Mouse (Mus musculus) thymus, adult 18-20 months (tissue): ENCODE measurements around the gene Mgat5.

ENCODE experiments used
- DNase-seq, 2 experiments: peaks; one replicate each; pipeline ENCODE4 v3.0.0; 2022; ENCODE audit warnings: mixed read lengths in 2 of 2

The Mgat5 gene

DNA sequence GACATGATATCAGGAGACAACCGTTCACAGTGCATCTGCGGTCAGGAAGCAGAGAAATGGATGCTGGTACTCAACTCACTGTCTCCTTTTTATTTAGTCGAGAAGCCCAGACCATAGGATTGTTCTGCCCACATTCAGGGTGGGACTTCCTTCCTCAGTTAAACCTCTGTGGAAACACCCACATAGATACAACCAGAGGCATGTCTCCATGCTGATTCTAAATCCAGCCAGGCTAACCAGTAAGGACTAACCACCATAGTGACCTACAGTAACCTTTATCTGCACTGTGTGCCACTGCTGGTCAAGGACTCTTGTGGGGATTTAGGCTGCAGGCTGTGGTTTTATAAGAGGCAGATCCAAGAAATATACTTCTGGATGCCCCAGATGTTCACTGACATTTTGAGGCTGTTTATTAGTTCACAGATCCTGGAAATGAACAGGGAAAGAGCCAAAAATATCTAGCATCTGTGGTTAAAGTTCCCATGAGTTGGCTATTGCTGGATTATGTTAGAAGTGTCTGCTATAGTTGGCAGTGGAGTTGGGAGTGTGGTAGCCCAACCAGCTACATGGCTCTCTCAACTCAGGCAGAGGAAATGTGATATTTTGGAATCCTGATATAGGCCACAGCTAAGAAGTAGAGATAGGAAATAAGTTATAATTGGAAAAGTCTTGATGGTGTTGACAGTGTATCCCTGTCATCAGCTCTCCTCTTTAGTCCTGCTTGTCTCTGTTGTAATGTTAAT is 143.2 kb downstream of the Mgat5 start:
- DNase-seq: no peak

DNA sequence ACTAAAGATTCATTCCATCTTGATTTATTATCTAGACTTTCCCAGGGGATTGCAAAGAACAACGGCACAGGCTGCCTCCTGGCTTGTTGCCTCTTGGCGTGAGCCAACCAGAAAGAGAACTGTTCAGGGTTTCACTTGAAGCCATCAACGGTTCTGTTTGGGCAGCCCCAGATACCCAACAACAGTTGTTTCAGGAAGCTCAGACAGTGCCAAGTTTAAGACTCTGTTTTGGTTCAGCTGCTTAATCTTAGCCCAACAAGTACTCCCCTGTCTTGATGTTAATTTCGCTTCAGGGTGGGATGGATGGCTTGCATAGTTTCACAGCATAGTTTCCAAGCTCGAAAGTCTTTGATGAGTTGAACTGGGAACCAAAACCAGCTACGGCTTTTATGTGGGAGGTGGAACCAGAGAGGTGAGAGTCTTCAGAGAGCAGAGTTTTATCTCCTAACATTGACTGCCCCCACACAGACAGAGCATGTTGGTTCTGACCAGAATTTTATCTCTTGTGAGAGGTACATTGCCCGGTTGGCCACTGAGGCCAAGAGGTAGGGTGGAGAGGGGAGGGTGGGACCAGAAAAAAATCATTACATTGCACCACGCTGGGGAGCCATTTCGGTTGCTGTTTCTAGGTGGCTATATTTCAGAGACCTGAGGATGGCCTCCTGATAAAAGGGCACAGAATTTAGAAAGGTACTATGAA is 144.0 kb downstream of the Mgat5 start:
- no peak for DNase-seq

DNA sequence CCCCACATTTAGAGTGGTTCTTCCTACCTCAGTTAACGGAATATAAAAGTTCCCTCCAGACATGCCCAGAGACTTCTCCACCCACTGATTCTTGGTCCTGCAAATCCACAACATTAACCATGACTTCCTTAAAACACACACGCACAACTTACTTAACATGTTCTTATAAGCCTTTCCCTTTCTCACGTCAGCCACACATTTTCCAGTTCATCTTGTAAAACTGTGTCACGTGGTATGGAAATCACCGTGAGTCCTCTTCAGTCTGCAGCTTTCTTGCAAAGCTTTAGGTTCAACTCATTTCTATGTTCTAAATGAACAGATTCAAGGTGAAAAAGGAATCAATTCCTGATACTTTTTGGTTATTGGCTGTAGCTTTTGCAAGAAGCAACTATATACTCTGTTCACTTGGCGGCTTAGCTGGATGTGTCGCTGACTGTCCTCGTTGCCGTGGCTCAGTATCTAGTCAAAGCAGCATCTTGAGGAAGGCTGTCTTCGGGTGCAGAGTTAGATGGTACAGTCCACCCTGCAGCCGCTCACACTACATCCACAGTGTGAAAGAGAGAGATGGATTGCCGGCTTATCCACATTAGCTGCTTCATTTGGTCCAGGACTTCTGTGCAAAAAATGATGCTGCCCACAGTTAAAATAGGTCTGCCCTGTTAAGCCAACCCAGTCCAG is 146.7 kb downstream of the Mgat5 start:
- DNase-seq: no peak

DNA sequence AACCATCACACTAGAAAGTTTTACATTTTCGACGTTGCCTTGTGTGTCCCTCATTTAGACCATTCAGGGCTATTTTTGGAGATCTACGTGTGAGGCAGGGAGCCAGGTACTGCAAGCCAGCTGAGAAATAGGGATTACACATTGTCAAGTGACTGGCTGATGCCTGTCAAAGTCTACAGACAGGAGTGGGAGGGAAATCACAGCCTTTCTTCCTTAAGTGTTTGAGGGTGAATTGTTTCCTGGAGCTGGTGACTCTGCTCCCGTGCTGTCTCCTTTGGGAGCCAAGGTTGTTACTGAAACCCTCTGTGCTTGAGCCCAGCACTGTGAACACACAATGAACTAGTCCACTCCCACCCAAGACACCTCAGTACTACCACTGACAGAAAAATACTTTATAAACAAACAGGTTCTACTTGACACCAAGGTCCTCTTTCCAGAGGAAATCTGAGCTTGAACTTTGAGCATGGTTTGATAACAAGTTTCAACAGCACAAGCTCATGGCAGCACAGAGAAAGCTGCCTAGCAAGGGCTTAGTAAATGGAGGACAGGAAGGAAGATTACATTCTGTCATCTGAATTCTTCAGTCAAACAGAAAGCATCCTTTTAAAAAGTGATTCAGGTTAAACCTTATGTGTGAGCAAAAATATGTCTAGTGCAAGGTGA is 147.4 kb downstream of the Mgat5 start:
- no peak for DNase-seq

DNA sequence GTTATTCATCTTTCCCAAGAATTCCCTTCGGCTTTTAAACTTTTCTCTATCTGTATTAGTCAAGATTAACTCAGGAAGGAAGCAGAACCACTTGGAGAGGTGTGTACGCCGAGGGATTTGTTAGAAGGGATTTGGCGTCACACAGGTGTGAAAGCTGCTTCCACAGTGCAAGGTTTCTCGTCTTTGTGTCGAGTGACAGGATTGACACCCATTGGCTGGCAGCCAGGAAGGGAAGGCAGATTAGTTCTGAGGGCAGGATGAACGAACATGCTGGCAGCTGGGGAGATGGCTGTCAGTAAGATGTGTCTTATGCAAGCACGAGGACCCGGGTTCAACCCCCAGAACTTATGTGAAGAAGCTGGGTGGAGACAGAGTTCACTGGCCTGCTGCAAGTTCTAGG is 148.6 kb downstream of the Mgat5 start:
- no peak for DNase-seq

DNA sequence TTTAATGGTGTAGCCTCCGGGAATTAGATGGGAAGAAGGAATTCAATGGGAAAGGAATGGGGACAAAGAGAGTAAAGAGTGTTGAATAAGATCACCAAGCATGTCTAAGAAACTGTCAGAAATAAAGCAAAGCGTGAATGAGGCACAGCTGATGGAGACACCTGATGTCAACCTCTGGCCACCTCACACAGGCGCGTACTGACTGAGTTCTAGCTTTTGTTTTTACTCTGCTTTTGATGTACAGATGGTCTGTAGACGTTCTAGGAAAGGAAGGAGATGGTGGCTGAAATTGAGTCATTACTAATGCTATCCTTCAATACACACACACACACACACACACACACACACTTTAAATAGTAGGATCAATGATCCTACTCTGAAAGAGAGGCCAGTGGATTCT is 149.3 kb downstream of the Mgat5 start:
- no peak for DNase-seq

DNA sequence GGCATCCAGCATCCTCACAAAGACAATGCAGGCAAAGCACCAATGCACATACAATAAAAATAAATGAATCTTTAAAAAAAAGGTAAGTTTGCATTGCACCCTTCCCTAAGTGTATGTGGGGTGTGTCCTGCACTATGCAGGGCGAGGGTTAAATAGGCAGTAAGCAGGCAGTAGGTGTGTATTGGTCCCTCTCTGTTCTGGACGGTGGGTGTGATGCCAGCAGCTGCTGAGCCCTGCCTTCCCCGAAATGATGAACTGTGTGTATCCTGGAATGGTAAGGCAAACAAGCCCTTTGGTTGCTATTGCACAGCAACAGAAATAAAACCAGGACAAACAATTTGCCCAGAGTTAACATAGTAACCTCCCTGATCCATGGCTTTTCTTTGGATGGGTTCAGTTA is 150.2 kb downstream of the Mgat5 start:
- no peak for DNase-seq

DNA sequence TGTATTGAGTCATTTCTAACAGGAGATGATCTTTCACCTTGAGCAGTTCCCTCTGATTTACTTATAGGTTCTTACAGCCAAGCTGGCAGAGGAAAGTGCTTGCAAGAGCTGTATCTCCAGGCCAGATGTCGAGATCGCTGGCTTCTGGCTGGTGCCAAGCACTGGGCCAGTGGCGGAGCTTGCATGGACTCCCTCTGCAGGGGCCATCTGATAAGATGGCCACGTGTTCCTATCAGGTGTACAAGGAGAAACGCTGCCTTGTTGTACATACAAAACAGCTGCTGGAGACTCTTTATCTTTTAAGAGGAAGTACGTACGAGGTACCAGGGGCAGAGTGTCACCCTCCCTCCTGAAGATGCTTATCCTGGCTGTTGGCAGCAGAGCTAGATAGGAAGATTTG is 158.8 kb downstream of the Mgat5 start:
- peak in 1 of 2 experiments; percentile 20 for DNase-seq

DNA sequence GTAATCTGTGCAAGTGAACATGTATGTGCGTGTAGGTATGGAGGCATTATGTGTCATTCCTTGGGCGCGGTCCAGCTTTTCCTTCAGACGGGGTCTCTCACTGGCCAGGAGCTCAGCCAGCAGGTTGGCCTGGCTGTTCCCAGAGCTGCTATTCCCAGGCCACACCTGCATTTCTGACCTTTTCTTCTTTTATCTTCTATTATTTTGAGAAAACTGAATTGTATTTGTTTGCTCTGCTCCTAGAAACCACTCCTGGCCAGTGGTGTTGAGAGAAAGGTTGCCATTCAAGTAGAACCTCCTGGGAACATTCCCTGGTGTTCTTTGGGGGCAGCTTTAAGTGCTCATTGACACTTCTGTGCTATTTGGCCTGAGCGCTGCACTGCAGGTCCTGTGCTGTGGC is 160.9 kb downstream of the Mgat5 start:
- DNase-seq: no peak

DNA sequence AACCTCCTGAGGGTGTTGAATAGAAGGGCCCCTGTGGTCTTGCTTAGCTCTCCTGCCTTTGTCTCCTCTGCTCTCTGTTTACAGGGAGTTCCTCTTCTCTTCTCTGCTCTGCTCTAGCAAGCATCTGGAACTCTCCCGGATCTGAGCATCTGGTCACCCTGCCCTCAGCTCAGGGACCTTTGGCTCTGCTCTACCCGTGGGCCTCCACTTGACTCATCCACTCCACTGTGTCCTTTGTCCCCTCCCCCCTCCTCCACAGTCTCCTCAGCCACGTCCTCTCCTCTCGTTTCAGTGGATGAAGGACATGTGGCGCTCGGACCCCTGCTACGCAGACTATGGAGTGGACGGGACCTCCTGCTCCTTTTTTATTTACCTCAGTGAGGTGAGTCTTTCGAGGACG is 161.3 kb downstream of the Mgat5 start:
- DNase-seq: no peak

DNA sequence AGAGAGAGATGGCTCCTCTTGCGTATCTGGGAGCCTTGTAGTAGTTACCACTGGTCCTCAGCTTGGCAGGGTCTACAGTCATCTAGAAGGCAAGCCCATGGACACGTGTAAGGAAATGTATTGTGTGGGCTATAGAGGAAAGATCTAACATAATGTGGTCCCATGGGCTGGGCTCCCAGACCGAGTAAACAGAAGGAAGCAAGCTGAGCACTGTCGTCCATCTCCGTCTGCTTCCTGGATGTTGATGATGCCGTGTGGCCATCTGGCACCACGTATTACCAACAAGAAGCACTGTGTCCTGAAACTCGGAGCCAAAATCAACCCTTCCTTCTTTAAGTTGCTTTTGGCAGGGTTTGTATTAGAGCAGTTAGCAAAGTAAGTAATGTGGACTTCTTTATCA is 163.7 kb downstream of the Mgat5 start:
- no peak for DNase-seq

DNA sequence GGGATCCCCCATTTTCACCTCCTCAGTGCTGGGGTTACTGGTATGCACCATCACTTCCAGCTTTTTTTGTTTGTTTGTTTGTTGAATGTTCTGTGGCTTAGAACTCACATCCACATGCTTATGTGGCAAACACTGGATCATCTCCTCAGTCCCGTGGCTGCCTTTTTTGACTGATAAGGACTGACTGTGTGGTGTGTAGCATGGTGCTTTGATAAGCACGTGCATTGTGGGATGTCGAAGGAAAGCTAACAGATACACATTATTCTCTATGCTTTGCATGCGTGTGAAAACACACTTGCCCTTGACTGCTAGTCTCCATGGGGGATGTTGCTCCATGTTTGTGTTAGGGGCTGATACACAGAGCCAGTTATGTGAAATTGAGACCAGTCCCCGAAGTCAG is 164.7 kb downstream of the Mgat5 start:
- no peak for DNase-seq

DNA sequence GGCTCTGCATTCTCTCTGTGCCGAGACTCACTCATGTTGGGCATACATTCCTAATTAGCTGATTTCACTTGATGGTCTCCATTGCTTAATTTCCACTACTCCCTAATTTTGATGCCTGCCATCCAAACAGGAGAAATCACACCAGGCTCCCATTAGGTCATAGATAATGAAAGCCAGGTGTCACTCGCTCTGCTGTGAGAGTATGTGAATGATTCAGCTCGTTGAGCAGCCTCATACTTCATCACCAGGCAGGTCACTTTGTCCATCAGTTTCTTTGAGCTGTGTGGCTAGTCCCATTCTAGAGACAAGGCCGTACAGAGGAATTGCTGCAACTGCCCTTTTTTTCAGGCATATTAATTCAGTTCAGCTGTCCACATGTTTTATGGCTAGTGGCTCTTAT is 167.3 kb downstream of the Mgat5 start:
- no peak for DNase-seq

DNA sequence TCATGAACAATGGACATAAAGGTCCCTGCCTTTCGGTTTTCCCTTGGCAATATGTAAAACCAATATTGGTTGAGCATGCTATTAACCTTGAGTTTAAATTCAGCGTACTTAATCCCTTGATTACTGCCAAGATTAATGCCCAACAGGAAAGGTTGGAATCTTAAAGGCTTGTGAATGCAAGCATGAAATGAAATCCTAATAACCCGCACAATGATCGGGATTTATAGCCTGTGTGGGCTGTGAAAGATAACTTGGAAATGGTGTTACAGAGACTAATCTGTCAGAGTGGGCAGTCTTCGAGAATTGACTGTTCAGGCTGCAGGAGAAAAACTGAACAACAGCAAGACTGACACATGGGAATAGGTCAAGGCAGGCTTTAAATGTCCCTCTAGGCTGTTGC is 168.7 kb downstream of the Mgat5 start:
- DNase-seq: no peak

DNA sequence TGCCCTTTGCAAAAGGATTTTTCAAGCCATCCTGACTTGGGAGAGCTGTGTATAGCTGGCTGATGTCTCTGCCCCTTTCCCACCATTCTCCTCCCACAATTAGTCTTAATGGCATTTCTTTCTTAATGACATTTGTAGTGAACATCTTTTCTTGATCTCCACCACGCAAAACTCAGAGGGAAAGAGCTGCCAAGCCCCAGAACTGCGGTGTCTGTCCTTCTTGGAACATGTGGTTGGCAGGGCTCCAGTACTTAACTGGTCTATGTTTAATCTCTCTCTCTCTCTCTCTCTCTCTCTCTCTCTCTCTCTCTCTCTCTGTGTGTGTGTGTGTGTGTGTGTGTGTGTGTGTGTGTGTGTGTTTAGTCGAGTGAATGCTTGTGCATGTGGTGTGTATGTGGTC is 169.3 kb downstream of the Mgat5 start:
- no peak for DNase-seq

DNA sequence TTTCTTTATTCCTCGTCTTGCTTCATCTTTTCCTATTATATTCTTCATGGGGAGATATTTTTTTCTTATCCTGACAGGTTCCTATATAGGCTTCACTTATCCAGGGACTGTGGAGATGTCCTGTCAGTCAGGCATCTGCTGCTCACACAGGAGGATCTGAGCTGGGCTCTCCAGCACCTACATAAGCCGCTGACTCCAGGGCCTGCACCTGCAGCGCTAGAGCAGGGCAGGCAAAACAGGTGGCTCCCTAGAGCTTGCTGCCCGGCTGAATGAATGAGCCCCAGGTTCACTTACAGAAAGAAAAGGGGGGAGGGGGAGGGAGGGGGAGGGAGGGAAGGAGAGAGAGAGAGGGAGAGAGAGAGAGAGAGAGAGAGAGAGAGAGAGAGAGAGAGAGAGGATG is 175.3 kb downstream of the Mgat5 start:
- DNase-seq: no peak

DNA sequence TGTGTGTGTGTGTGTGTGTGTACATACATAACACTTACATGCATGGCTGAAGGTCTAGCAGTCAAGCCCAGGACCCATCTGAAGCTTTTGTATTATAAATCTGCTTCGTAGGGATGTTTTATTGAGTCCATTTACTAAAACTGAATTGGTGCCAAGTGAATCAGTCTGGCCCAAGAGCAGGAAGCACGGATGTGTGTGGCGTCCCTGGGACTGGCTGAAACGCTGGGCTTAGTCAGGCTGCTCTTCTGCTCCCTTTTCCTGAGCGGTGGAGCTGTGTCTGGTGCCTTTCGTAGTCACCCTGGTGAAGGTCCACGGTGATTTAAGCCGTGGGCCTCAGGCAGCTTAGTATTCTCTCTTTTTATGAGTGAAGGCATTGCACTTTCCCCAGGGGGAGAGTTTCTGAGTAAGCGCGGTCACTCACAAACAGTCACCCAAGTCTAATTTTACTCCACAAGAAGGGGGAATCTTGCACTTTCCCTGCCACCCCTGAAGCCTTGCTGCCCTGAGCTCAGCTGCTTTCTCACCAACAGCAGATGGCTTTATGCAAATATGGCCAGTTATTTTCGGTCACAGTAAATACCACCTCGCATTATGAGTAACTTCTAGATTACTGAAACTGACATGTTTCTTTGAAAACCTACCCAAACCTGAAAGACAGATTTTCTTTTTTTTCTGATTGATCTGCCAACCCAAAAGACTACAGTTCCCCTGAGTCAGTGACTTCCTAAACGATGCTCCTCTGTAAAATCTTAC is 176.1 kb downstream of the Mgat5 start:
- DNase-seq: no peak

DNA sequence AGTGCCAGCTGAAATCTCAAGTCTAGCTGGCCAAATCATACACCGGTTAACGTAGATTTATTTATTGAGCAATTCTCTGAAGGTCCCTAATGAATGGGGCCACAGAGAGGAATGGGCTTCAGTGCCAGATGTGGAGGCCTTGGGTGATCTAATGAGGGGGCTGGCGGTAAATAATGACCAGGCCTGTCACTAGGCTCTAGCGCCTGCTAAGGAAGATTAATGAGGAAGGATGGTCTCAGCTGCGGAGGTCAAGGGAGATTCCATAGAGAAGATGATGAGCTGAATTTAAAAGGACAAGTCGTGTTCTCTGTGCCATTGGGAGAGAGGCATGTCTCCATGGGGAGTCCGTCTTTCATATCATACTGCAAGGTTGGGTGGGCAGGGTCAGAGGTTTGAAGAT is 178.3 kb downstream of the Mgat5 start:
- no peak for DNase-seq

DNA sequence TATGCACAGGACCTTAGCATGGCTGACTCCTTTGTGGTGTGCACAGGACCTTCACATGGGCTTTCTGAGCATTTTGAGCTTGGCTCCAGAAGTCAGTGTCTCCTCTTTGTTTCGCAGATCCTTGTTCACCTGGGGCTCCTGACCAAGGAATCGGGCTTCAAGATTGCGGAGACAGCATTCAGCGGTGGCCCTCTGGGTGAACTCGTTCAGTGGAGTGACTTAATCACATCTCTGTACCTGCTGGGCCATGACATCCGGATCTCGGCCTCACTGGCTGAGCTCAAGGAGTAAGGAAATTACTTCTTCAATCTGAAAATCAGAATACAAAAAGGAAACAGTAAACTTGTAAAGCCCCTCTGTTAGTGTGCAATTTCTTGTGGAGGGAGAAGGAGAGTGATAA is 182.4 kb downstream of the Mgat5 start:
- DNase-seq: no peak

DNA sequence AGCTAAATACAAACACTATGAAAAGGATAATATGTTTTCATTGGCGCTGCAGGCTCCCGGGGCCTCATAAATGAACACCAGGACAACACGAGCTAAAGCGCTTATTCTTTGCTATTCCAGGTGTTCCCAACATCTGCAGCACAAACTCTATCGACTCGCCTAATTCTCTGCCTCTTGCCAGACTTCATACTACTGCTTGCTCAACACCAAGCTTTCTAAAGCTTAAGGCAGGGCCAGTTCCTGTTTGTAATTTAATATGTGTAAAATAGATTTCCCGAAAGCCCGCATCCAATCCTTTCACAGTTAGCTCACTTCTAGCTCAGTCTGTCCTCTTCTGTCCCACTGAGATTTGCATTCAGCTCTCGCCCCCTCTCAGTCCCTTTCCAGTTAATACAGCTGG is 182.8 kb downstream of the Mgat5 start:
- no peak for DNase-seq

DNA sequence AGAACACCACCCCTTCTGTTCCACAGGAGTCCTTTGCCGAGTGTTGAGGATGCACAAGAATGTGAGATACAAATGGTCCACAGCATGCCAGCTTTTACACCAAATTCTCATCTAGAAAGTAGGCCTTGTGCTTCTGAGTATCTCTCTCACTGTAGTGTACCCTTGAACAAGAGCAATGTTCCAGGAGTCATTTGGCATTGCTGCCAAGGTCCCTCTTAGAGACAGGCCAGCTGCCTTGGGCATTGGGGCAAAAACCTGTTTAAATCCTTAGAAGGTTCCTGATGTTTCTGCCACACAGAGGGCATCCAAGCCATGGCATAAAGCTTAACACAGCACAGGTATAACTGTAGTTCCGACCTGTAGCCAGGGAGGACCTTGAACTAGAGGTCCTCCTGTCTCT is 189.9 kb downstream of the Mgat5 start:
- no peak for DNase-seq

DNA sequence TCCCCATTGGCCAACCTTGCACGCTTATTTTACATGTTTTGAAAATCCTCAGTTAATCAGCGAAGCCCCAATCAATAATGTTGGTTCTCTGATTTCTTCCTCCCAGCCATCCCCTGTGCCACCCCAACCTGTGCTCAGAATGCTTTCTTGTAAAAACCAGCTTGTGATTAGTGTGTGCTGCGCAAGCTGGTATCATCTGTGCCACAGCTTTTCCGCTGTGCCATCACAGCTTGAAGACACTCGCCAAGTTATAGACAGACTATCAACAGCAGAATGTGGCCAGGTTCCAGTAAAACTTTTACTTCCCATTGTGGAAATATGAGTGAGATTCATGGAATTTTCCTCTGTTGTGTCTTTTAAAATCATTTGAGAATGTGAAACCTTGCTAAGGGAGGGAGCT is 190.9 kb downstream of the Mgat5 start:
- DNase-seq: no peak
